Mouse (Mus musculus): Measurements from ENCODE around the gene Cdk1. TPM values are rescaled to one million over a fixed set of nuclear protein-coding genes. Genes with fewer than 3 reads are reported as not detected.
A peak's percentile ranks its signal among the peaks of the same experiment; 100 is the strongest.

The Cdk1 gene
- polyA plus RNA-seq, 1 experiment from 2014 or later = 133 TPM

DNA sequence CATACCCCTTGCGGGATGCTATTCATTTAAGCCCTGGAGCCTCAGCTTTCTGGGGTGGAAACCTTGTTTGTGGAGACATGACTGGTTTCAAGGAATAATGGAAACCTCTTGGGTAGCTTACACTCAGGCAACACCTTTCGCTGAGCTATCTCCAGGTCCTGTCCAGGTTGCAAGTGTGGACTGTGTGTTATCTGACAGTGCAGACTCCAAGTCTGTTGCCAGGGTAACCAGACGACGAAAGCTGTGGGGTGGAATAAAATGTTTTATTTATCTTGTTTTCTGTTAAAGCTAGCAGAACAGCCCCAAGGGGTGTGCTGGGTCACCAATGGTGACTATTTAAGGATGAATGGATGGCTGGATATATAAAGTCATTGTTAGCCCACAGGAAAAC is 24.1 kb downstream of the Cdk1 start:
- Histone ChIP-seq H3K27ac (ENCODE audit: low read depth, low read length) (no peak overlapping the region), H3K9me3 (ENCODE audit: control insufficient read depth) (no peaks in the 10 kb centered on the region), H3K4me2 (replicated peaks; ENCODE audit: low read depth) (no peak overlapping the region), H3K4me3 (ENCODE audit: low read depth, low read length) (no peak overlapping the region), H3K27me3 (replicated peaks; ENCODE audit: control insufficient read depth, insufficient read depth, low read length) (no peaks in the 10 kb centered on the region), H3K36me3 (ENCODE audit: control insufficient read depth, insufficient read depth) (no peaks in the 10 kb centered on the region), H3K9ac (ENCODE audit: low read depth, low read length) (no peak overlapping the region), H3K4me1 (replicated peaks; ENCODE audit: control insufficient read depth, insufficient read depth, low read length) (no peaks in the 10 kb centered on the region)
- ATAC-seq = peak; percentile 53; the same call in 1 of the 2 replicates
- no peak for TF ChIP-seq CTCF (IDR thresholded peaks at IDR 0.05; ENCODE audit: low read depth)
- 50% methylated on average over 4 of the region's 4 CpGs for WGBS

DNA sequence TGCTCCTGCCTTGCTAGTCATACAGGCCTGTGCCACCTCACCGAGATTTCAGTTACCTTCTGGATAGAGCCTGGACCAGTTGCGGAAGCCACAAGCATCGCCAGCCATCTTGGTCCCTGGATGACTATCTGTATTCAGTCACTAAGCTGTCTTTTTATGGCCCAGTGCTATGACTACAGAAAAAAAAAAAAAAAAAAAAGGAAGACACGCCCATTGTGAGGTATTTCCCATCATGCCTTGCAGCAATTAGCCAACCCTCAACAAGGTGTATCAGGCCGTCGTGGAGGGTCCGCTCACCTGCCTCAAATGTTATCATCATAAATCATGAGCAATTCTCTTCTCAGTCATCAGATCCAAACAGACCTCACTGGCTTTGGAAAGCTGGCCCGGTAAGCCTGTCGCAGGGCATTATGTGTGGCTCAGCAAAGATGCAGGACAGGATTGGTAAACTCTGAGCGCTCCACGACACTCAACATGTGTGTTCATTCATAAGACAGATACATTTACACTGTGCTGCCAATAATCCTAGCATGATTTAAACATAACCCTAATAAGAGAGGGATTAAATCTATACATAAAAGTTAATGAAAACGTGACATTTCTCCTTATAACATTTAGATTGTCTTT is 24.6 kb downstream of the Cdk1 start:
- no peak overlapping the region for H3K9ac ChIP-seq (ENCODE audit: low read depth, low read length)
- H3K9me3 ChIP-seq (ENCODE audit: control insufficient read depth) = no peaks in the 10 kb centered on the region
- no peaks in the 10 kb centered on the region for H3K36me3 ChIP-seq (ENCODE audit: control insufficient read depth, insufficient read depth)
- no peaks in the 10 kb centered on the region for H3K4me1 ChIP-seq (replicated peaks; ENCODE audit: control insufficient read depth, insufficient read depth, low read length)
- WGBS = 61% methylated on average over 12 of the region's 12 CpGs
- H3K27me3 ChIP-seq (replicated peaks; ENCODE audit: control insufficient read depth, insufficient read depth, low read length) = no peaks in the 10 kb centered on the region
- ATAC-seq = peak; percentile 46; the same call in 1 of the 2 replicates
- no peak for TF ChIP-seq CTCF (IDR thresholded peaks at IDR 0.05; ENCODE audit: low read depth)
- no peak overlapping the region for H3K4me3 ChIP-seq (ENCODE audit: low read depth, low read length)
- H3K4me2 ChIP-seq (replicated peaks; ENCODE audit: low read depth) = peak overlapping the region; percentile 25
- H3K27ac ChIP-seq (ENCODE audit: low read depth, low read length) = no peak overlapping the region

DNA sequence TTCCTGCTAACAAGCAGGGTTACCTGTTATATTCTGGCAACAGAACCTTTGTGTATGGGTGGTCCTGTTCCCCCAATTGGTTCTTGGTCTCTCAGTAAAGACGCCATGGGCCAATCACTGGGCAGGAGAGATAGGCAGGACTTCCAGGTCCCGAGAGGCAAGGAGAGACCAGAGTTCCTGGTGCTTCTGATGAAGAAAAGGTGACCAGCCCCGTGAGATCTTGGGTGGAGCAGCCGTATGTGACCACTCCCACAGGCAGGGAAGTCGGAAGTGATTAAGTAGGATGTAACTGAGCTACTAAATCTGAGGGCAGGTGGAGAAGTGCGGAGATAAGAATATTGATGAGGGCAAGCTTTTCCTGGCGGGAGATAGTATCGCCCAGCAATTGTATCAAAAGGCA is 25.4 kb downstream of the Cdk1 start:
- Histone ChIP-seq H3K27me3 (replicated peaks; ENCODE audit: control insufficient read depth, insufficient read depth, low read length) (no peaks in the 10 kb centered on the region), H3K4me1 (replicated peaks; ENCODE audit: control insufficient read depth, insufficient read depth, low read length) (no peaks in the 10 kb centered on the region), H3K9ac (ENCODE audit: low read depth, low read length) (no peak overlapping the region), H3K27ac (ENCODE audit: low read depth, low read length) (no peak overlapping the region; the same call in 1 of the 2 replicates), H3K4me3 (ENCODE audit: low read depth, low read length) (no peak overlapping the region), H3K9me3 (ENCODE audit: control insufficient read depth) (no peaks in the 10 kb centered on the region), H3K4me2 (replicated peaks; ENCODE audit: low read depth) (peak overlapping the region; percentile 25), H3K36me3 (ENCODE audit: control insufficient read depth, insufficient read depth) (no peaks in the 10 kb centered on the region)
- TF ChIP-seq CTCF (IDR thresholded peaks at IDR 0.05; ENCODE audit: low read depth) = no peak
- ATAC-seq = peak; percentile 63
- WGBS = 47% methylated on average over 8 of the region's 8 CpGs

DNA sequence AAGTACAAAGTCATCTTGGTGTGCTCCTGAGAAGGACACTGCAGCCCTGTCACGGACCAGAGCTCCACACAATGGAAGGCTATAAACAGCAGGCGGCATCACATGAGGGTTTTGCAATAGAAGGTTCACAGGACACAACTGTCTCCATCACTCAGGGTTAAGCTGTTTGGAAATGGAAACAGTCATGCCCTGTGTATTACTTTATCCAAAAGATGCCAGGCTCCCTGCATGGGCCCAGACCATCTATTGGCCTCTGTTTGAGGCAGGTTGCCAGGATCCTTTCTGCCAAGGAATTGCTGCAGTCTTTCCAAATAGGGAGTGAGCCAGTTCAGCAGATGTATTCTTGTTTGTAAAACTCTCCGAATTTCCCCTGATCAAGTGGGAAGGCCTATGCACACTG is 26.3 kb downstream of the Cdk1 start:
- H3K4me1 ChIP-seq (replicated peaks; ENCODE audit: control insufficient read depth, insufficient read depth, low read length) = no peaks in the 10 kb centered on the region
- no peak overlapping the region for H3K4me2 ChIP-seq (replicated peaks; ENCODE audit: low read depth)
- H3K27me3 ChIP-seq (replicated peaks; ENCODE audit: control insufficient read depth, insufficient read depth, low read length) = no peaks in the 10 kb centered on the region
- H3K36me3 ChIP-seq (ENCODE audit: control insufficient read depth, insufficient read depth) = no peaks in the 10 kb centered on the region
- no peak overlapping the region for H3K9ac ChIP-seq (ENCODE audit: low read depth, low read length)
- no peak for TF ChIP-seq CTCF (IDR thresholded peaks at IDR 0.05; ENCODE audit: low read depth)
- no peak for ATAC-seq
- WGBS = 74% methylated on average over 3 of the region's 3 CpGs
- H3K4me3 ChIP-seq (ENCODE audit: low read depth, low read length) = no peak overlapping the region
- no peak overlapping the region for H3K27ac ChIP-seq (ENCODE audit: low read depth, low read length)
- no peaks in the 10 kb centered on the region for H3K9me3 ChIP-seq (ENCODE audit: control insufficient read depth)

DNA sequence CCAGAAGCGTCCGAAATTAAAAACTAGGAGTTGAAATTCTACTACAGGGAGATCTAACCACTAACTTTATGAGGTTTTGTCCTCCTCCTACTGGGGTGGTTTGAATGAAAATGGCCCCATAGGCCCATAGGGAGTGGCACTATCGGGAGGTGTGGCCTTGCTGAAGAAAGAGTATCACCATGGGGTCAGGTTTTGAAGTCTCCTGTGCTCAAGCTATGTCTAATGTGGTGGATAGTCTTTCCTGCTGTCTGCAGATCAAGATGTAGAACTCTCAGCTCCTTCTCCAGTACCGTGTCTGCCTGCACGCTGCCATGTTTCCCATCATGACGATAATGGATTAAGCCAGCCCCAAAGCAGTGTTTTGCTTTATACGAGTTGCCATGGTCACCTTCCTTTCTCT is 27.9 kb downstream of the Cdk1 start:
- no peaks in the 10 kb centered on the region for H3K27me3 ChIP-seq (replicated peaks; ENCODE audit: control insufficient read depth, insufficient read depth, low read length)

DNA sequence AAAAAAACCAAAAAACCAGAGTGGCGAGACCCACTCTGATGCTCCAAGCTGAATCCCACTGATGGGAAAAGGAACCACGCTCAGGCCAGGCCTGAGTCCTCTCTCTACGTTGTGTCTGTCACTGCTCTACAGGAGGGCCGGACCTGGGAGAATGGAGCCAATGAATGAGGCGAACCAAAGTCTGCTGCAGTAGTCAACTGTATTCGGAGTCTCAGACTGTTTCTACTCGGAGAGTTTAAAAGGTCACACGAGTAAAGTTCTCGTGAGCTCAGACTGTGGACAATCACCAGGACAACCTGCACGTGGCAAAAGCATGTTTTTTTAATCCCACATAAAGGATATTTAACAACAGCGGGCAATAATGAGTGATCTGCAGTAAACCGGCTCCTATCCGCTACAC is 28.8 kb downstream of the Cdk1 start:
- no peak for TF ChIP-seq CTCF (IDR thresholded peaks at IDR 0.05; ENCODE audit: low read depth)
- H3K27ac ChIP-seq (ENCODE audit: low read depth, low read length) = no peak overlapping the region
- H3K9ac ChIP-seq (ENCODE audit: low read depth, low read length) = no peak overlapping the region
- H3K4me1 ChIP-seq (replicated peaks; ENCODE audit: control insufficient read depth, insufficient read depth, low read length) = no peaks in the 10 kb centered on the region
- no peaks in the 10 kb centered on the region for H3K9me3 ChIP-seq (ENCODE audit: control insufficient read depth)
- 82% methylated on average over 13 of the region's 13 CpGs for WGBS
- H3K4me2 ChIP-seq (replicated peaks; ENCODE audit: low read depth) = no peak overlapping the region
- H3K4me3 ChIP-seq (ENCODE audit: low read depth, low read length) = no peak overlapping the region
- ATAC-seq = no peak
- no peaks in the 10 kb centered on the region for H3K36me3 ChIP-seq (ENCODE audit: control insufficient read depth, insufficient read depth)
- H3K27me3 ChIP-seq (replicated peaks; ENCODE audit: control insufficient read depth, insufficient read depth, low read length) = no peaks in the 10 kb centered on the region

More for the DNA sequence above, 27.9 kb downstream of the Cdk1 start:
- H3K4me1 ChIP-seq (replicated peaks; ENCODE audit: control insufficient read depth, insufficient read depth, low read length) = no peaks in the 10 kb centered on the region
- no peak overlapping the region for H3K27ac ChIP-seq (ENCODE audit: low read depth, low read length)
- WGBS = 90% methylated on average over 7 of the region's 7 CpGs
- no peaks in the 10 kb centered on the region for H3K9me3 ChIP-seq (ENCODE audit: control insufficient read depth)
- no peak for ATAC-seq
- no peak overlapping the region for H3K9ac ChIP-seq (ENCODE audit: low read depth, low read length)
- no peak overlapping the region for H3K4me2 ChIP-seq (replicated peaks; ENCODE audit: low read depth)
- TF ChIP-seq CTCF (IDR thresholded peaks at IDR 0.05; ENCODE audit: low read depth) = no peak
- H3K36me3 ChIP-seq (ENCODE audit: control insufficient read depth, insufficient read depth) = no peaks in the 10 kb centered on the region
- no peak overlapping the region for H3K4me3 ChIP-seq (ENCODE audit: low read depth, low read length)

Data from intestine, postnatal 0 days (tissue).